Mouse (Mus musculus): ENCODE results near the gene Spata46.

The Spata46 gene

DNA sequence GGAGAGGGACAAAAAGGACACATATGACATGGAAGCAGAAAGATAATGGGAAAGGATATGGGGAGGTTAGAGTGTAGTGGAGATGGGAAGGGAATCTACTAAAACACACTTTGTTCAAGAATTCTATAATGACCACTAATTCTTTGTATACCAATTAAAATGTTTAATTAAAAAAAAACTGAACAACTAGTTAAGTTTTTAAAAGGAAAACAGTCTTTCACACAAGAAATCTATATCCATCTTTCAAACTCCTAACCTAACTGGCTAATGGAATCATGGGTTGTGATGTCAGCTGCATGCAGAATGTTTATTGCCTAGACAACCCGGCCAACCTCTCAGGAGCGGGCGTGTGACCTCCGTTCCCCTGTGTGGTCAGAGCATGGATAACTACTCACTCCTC lies at the start of gene Spata46:
Gene Spata46 (plus strand): TSS at position 301 of the 400 bp plus-strand sequence.
- DNase-seq (ENCODE audit: low spot score): no peak

DNA sequence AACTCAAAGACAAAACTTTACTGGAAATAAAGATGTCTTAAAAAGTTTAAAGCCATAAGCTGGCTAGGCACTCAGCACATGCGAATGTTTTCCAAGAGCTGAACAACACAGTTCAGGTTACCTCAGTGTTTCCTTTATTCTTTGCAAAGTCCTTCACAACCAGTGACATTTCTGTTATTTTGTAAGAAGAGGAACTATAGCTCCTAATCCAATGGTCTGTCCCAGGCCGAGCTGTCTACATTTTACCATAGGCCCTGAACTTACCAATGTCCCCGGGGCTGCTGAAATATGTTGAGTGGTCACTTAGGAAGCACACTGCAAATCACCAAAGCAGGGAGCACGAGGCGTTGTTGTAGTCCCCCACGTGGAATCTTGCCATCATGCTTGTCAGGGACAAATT lies 38.3 kb upstream of the Spata46 start:
- no peak for DNase-seq (ENCODE audit: low spot score)

DNA sequence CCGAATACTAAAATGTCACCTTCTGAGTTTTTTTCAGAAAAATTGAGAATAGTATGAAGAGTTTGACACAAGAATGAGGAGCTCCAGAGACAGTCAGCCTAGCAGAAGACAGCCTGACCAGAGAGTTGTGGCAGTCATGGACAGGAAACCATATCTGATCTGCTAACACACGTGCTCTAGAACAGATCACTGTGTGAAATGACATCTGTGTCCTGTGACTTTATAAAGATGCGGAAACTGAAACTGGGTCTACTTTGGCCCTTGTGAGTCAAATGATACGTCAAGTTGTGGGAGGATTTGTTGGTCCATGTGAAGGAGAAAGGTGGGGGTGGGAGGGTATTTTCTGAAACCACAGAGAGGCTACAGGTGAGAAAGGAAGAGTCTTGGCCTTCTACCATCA lies 37.9 kb upstream of the Spata46 start:
- no peak for DNase-seq (ENCODE audit: low spot score)

DNA sequence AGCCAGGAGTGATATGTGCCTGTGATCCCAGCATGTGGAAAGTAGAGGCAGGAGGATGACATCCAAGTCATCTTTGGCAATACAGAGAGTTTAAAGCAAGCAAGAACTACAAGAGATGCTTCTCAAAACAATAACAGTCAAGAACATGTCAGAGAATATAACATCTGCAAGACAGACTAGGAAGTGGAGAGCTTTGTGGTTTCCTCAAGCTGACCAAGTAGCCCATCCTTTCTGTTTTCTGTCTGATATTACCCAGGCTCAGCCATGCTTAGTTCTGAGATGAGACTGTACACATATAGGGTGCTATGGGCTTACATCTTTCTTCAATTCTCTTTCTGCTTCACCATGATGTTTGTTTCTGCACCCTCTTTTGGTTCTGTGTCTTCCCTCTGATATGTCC lies 35.4 kb upstream of the Spata46 start:
- no peak for DNase-seq (ENCODE audit: low spot score)

DNA sequence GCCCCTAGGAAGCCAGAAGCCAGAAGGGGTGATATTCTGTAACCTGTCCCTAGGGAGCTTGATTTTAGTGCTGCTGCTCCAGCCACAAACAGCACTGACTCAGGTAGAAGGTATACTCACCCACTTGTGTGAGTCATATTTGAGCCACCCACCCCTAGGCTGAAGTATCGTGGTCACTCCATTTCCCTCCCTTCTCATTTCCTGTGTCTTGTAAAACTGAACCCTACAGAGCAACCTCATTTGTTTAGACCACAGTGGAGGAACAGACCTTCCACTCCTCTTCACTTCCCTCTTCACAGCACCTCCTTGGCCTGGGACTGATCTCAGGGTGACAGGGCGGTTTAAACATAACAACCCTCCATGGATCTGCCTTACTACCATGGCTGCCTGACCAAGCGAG lies 31.6 kb upstream of the Spata46 start, which contains the start of gene Sh2d1b1:
Gene Sh2d1b1 (plus strand): TSS at position 305 of the 400 bp plus-strand sequence.
- DNase-seq (ENCODE audit: low spot score): no peak

DNA sequence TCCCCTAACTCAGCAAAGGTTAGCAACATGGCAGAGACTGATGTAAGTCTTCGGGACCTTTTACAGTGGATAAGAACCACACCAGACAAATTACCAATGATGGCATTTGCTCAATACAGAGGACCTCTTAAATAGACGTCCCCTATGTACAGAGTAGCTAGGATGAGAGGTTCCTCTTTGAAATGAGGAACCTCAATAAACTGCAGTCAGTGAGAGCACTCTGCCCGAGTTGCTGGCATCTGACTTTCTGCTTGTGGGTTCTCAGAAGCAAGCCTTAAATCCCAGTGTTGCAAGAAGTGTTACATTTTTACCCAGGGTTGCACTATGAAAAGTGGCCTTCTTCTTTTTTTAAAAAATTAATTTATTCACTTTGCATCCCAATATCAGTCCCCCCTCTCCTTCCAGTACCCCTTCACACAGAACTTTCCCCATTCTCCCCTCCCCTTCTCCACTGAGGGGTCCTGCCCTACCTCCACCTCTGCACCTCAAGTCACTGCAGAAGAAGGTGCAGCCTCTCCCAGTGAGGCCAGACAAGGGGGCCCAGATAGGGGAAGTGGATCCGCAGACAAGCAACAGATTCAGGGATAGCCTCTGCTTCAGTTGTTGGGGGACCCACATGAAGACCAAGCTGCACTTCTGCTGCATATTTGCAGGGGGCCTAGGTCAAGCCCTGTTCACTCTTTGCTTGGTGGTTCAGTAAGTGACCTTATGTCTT lies 26.0 kb upstream of the Spata46 start:
- no peak for DNase-seq (ENCODE audit: low spot score)

DNA sequence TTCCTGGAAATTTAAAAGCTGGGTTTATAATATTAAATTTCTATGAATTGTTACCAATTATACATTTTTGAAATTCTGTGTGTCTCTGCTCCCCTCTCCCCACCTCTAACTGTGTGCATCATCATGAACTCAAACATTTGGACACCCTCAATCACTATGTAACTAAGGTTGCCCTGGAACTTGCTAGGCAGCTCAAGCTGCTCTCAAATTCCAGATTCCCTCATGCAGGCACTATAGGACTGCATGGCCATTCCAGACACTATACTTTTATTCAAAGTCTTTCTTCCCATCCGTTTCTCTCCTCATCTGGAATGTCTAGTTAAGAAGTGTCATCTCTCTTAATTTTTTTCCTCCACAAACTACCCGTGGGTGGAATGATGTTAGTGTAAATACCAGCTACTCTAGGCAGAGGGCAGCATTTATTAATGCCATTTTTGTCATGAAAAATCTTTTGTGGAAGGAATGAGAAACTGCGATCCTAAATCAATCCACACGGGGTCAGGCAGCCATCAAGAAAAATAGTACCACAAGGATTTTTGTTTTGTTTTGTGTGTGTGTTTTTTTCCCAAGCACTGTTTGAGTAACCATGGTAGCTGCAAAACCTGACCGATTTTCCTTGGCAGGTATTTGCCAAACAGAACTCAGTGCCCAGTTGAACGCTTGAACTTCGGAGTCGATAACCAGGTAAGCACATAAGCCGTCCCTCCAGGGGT lies 16.2 kb upstream of the Spata46 start:
- peak; percentile 9 for DNase-seq (ENCODE audit: low spot score)

DNA sequence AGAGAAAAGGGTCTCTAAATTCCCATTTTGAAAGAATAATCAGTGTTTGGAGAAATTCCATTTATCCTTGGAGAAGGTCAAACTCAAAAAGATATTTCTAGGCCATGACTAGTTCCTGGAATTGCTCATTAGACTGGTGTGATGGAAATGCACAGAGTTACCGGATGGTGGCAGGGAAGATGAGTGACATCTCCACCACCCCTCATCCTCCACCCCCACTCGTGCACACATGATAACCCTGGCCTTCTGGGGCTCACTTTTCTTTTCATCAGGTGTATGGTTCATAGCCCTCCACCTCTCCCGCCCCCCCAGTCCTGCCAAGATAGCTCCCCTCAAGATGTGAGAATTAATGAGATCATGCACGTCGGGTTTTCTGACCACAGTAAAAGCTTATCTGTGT lies 15.3 kb upstream of the Spata46 start:
- DNase-seq (ENCODE audit: low spot score): no peak

DNA sequence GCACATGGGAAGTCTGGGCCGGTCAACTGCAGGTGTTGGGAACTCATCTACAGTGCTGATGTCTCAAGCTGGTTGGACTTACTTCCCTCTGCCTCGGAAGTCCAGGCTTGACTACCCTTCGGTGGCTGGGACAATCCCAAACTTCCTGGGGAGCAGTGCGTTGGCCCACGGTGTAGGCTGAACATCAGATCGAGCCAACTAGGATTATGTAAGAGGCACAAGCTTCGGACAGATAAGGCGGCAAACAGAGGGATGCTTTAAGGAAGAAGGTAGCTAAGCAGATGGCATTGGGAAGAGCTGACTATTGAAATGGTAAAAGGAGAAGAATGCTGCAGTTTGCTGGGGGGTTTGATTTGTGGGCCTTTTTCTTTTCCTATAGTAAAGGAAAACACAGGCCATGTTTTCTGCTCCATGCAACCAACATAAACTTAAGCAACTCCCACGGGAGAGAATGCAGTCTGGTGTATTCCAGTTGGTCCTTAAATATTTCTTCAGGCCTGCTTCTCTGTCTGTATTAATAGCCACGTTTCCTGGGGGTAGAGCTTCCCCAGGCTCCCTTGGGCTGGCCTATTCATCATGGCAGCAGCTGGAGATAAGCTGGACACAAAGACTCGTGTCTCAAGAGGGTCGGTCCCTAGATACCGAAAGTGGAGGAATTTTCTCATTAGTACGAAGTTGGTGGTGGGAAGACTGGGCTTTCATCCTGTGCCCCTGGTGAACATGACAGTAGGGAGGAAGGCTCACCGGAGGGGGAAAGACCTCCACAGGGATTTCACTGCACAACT lies 13.6 kb upstream of the Spata46 start:
- no peak for DNase-seq (ENCODE audit: low spot score)

DNA sequence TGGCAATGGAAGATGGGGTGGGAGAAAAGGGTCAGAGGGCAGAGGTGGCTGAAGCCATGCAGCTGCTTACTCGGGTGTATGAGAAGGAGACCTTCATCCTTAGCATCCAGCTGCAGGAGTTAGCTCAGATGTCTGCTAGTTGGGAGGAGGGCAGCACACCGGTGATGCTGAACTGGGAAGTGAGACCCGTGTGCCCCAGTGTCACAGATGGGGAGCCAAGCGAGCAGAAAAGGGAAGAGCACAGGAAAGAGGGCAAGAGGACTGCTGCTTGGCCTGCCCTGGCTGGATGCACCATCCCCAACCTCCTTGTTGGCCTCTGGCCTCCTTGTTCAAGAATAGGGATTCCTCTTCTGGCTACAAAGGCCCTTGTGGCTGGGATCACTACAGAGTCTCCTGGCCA lies 9.1 kb upstream of the Spata46 start:
- no peak for DNase-seq (ENCODE audit: low spot score)

DNA sequence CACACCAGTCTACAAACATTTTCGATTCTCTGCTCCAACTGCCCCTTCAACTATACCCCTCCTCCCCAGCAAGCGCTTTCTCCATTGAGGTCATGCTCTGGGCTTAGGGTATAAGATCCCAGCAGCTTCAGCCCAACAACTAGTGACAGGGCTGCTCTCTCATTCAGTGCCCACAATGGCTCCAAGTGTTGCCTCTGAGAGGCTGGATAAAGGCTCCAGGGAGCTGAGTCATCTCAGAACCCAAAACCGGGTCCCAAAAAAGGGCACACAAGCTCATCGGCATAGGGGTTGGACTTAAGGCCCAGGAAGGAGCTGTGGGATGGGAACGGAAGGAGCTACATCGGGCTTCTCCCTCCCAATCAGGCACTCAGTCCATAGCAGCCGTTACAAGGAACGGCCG lies 6.9 kb upstream of the Spata46 start:
- DNase-seq (ENCODE audit: low spot score): no peak

DNA sequence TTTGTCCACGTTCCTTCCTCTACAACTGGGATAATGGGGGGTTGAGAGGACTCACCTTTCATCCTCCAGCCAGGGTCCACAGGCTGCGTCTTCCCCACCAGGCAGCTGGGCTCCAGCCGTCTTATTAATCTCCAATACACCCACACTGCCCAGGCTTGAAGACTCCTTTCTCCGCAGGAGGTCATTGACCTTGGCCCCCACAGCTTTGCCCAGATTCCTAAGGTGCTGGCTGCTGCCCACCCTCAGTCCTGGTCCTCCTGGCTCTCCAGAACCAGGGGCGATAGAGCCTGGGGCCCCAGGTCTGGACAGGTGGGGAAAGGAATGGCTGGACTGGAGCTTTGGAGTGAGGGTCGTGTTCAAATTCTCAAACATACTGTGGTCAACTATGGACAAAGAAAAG lies 6.1 kb upstream of the Spata46 start:
- DNase-seq (ENCODE audit: low spot score): no peak

DNA sequence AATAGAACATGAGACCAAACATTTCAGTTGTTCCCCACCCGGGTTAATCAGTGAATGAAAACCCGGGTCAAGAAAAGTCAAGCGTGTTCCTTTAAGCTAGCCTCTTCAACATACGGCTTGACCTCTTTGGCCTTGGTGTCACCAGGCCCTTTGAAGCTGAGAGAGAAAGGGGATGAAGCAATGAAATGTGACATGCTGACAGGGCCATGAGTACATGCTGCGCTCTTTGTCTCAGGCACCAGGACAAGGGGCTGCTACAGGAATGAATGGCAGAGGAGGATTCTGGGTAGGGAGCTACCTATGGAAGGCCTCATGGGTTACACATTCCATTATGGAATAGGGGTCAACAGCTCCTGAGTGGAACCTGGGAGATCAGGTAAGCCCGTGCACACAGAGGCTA lies 5.5 kb upstream of the Spata46 start:
- DNase-seq (ENCODE audit: low spot score): no peak

DNA sequence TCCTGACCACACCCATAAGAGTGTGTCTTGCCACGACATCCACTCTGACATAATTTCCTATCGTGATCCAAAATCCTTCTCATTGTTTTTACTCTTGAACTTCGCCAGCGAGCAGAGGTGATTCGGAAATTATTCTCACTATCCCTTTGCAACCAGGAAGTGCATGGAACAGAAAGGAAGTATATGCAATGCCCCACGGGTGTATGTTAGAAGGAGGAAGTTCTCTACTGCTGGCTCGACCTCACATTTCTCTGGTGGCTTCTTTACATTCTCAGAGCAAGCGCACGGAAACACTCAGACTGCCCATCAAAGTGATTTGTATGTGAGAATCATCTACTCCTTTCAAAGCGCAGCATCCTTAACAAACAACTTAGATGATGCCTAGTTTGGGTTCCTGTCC lies 3.6 kb upstream of the Spata46 start:
- DNase-seq (ENCODE audit: low spot score): no peak

DNA sequence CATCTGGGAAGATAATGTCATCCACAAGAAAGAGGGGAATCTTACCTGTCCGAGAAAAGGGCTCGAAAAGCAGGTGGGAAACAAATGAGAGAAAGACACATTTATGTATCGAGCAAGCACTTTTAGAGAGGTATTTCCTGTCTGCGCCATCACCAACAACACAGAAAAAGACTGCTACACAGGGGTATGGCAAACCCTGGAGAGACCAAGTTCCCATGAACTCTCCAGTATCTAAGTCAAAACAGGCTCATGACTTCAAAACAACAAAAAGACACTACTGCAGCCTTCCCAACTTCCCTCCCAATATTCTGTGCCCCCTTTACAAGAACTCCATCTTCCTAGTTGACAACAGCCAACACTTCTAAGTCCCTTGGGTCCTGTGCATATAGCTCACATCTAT lies 2.4 kb upstream of the Spata46 start, which contains the start of gene Gm7694:
Gene Gm7694 (minus strand): TSS at position 101 of the 400 bp plus-strand sequence.
- DNase-seq (ENCODE audit: low spot score): no peak

DNA sequence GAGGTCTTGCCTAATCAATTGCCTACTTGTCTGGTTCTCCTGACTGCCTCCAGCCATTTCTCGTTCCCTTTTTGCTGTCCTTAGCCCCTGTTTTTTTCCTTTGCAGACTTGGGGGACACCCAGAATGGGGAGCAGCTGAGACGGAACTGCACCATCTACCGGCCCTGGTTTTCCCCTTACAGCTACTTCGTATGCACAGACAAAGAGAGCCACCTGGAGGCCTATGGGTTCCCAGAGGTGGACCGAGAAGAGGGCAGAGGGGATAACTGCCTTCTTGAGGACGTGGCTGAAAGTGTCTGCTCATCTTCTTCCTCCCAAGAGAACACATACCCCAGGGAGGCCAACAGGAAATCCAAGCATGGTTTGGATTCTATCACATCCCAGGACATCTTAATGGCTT lies 2.8 kb downstream of the Spata46 start:
- DNase-seq (ENCODE audit: low spot score): no peak

DNA sequence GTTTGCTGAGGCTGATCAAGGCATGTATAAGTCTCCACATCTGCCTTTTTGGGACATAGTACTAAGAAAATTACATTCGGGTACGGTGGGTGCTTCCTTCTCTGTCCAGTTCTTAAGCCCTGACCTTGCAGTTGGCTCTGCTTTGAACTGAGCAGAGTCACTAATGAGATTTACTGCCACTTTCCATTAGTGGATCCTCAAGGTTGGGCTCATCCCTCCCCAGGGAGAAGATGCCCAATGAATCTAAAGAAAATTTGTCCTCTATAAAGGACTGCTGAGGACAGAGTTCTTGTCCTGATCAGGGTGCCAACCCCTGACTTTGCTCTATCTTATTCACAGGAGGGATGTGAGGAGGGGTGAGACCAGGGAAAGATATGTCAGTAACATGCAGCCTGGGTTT lies 13.4 kb downstream of the Spata46 start:
- no peak for DNase-seq (ENCODE audit: low spot score)

DNA sequence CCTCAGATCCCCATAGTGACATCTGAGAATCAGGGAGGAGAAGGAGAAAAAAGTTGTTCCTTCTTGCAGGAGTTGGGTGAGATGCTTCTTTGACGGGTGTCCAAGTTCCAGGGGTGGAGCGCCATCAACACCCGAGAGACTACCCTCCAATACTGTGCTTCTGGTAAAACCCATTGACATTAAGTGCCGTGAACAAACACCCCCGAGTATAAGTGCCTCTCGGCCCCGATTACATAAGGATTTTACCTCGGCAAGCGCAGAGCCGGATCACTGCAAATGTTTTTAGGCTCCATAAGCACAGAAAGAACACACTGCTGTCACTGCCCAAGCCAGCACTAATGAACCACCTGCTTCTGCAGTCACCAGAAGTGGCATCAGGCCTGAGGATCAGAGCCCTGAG lies 14.4 kb downstream of the Spata46 start:
- DNase-seq (ENCODE audit: low spot score): no peak

DNA sequence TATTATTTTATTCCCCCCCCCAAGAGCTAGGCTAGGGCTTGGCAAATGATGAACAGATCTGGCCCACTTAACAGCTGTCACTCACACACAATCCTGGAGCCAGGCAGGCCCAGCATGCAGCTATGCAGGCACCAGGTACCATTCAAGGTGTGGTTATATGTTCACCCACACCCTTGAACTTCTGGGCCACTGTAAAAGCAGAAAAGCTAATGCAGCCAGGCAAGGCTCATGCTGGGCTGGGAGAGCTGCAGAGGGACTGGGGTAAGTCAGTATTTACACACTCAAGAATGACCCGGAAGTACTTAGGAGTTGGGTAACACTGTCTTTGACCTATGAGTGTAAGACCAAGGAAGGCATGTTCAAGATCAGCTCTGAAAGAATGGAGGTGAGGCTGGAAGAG lies 15.7 kb downstream of the Spata46 start:
- no peak for DNase-seq (ENCODE audit: low spot score)

DNA sequence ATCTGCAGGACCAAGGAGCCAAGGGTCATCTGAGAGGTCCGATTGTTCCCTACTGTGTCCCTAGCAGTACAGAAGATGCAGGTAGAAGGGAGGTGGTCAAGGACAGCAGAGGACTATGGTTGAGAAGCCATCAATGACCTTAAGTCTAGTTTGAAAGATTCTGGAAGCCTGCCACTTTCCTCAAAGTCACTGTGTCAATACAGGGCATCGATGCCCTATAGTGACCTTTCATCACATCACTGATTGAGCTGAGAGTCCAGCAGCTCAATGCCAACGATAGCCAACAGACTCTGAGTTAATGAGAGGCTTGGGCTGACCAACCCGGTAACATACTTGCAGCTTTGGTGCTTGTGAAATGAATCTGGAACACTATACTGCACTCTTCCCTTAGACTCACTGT lies 16.7 kb downstream of the Spata46 start:
- no peak for DNase-seq (ENCODE audit: low spot score)

DNA sequence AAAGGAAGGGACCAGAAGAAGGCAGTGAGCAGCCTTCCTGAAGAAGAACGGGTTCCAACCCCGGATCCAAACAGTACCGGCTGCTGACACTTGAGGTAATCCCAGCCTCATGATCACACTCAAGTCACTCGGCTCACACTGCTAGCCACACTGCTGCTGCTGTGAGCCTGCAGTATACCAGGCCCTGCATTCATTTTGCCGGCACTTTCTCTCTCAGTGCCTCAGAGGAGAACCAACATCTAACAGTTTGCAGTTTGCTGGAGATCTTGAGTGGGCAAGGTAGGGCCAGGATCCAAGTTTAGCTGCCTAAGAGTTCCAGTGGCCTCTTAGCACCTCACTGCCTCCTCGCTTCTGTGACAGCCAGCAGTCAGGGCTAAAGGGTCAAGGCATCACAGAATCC lies 23.3 kb downstream of the Spata46 start:
- no peak for DNase-seq (ENCODE audit: low spot score)

DNA sequence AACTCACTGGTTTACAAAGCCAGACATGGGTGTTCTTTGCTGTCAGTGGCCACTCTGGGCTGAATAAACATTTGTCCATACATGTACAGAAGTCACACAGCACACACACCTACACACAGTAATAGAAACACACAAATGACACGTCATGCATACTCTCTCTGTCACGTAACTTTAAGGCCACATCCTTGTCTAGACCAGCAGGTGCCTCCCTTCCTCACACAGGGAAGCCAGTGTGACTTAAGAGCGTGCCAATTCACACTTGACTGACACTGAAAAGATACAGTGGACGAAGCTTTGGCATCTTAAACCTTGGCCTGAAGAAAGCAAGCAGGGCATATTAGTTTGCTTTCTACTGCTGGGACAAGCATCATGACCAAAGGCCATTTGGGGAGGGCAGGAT lies 24.2 kb downstream of the Spata46 start:
- no peak for DNase-seq (ENCODE audit: low spot score)

DNA sequence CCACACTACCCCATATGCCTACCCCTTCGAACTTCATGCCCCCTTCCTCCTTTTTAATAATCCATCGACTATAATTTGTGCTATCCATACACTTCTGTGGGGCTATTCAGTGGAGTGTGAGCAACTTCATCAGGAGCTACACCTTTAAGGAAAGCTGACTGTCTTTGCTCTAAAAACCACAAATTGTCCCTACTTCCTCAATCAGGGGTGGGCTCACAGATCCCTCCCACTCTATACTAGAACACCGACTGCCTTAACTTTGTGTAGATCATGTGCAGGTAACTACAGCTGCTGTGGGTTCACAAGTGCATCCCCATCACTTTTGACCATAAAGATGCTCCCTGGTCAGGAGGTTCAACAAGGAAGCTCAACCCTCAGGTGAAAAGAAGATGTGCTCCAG lies 31.3 kb downstream of the Spata46 start:
- no peak for DNase-seq (ENCODE audit: low spot score)
